10 mouse cellular contexts compared by ENCODE assay signal in the genomic region with DNA sequence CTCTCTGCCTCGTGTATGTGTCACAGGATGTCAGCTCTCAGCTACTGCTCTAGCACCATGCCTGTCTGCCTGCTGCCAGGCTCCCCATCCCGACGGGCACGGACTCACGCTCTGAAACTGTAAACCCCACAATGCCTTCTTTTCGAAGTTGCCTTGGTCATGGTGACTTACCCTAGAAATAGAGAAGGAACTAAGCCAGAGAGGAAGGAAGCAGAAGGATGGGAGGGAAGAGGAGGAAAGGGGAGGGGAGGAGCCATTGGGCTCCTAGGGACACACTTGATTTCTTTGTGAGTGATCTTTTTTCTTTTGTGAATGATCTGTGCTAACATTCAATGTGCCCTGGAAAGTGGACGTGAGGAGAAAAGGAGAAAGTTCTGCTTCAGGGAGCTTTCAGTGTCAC. TPM values are rescaled to one million over a fixed set of nuclear protein-coding genes. Genes with fewer than 3 reads are reported as not detected.
A peak's percentile ranks its signal among the peaks of the same experiment; 100 is the strongest.
DNase-seq lines count a peak whose midpoint lies in the region; ATAC-seq and TF ChIP-seq lines count a peak whose summit lies in the region.
"Had no signal": no experiment of that assay in that cellular context is flagged by ENCODE, and none has a peak within 500 bp of the region (broad histone marks: within the 10 kb centered on the region; RNA-seq: fewer than 3 reads in every experiment).

No protein-coding gene starts in this region.

- H3K27ac ChIP-seq in heart, postnatal 0 days (ENCODE audit: low read depth), result 0 out of 2 replicates have a peak overlapping the region, but pooled peaks have one; percentile 2
- H3K27ac ChIP-seq in midbrain, embryonic 15.5 days, result no peak overlapping the region
- no peak overlapping the region for H3K27ac ChIP-seq in midbrain, postnatal 0 days (ENCODE audit: low read depth, low read length)

- H3K9me3 ChIP-seq in heart, postnatal 0 days (replicated peaks; ENCODE audit: control insufficient read depth, low read length), result no peaks in the 10 kb centered on the region
- no peaks in the 10 kb centered on the region for H3K9me3 ChIP-seq in midbrain, embryonic 15.5 days
- no peaks in the 10 kb centered on the region for H3K9me3 ChIP-seq in midbrain, postnatal 0 days (ENCODE audit: low read length)
- H3K9me3 ChIP-seq in megakaryocyte, embryonic 14.5 days, result peaks cover 8% of the 10 kb centered on the region

- H3K36me3 ChIP-seq in heart, postnatal 0 days (replicated peaks; ENCODE audit: control insufficient read depth, insufficient read depth, low read length), result no peaks in the 10 kb centered on the region
- H3K36me3 ChIP-seq in midbrain, embryonic 15.5 days (replicated peaks), result no peaks in the 10 kb centered on the region
- H3K36me3 ChIP-seq in midbrain, postnatal 0 days (ENCODE audit: insufficient read depth, low read length), result peaks cover 4% of the 10 kb centered on the region; the same call in 1 of the 2 replicates
- H3K36me3 ChIP-seq in megakaryocyte, embryonic 14.5 days (replicated peaks; ENCODE audit: low read length), result peaks cover 3% of the 10 kb centered on the region

- 31% methylated on average over 7 of the region's 7 CpGs for WGBS in heart, postnatal 0 days
- whole genome bisulfite sequencing in midbrain, embryonic 15.5 days, result 25% methylated on average over 7 of the region's 7 CpGs
- WGBS in midbrain, postnatal 0 days, result 19% methylated on average over 7 of the region's 7 CpGs

- H3K4me3 ChIP-seq in heart, postnatal 0 days (ENCODE audit: low read depth, low read length), result no peak overlapping the region
- H3K4me3 ChIP-seq in midbrain, embryonic 15.5 days, result no peak overlapping the region
- H3K4me3 ChIP-seq in midbrain, postnatal 0 days (ENCODE audit: low read depth, low read length), result no peak overlapping the region
- H3K4me3 ChIP-seq in megakaryocyte, embryonic 14.5 days (replicated peaks), result peak overlapping the region; percentile 81

- H3K4me2 ChIP-seq in heart, postnatal 0 days (ENCODE audit: low read depth, low read length), result no peak overlapping the region
- peak overlapping the region; percentile 25 for H3K4me2 ChIP-seq in midbrain, embryonic 15.5 days
- no peak overlapping the region for H3K4me2 ChIP-seq in midbrain, postnatal 0 days (ENCODE audit: low read depth, low read length, poor library complexity, severe bottlenecking)

- ATAC-seq in heart, postnatal 0 days (ENCODE audit: insufficient read depth, low read depth), result no peak
- no peak for ATAC-seq in midbrain, embryonic 15.5 days (replicated peaks)
- no peak for ATAC-seq in midbrain, postnatal 0 days (ENCODE audit: low FRiP score)
- peak; percentile 49 to 66 for ATAC-seq in hematopoietic stem cell, adult 5-6 weeks (replicated peaks in 1 of 2; ENCODE audit: insufficient read depth in 1 of 2, low FRiP score in 2 of 2, low TSS enrichment in 1 of 2, low read depth in 1 of 2, poor library complexity in 2 of 2, severe bottlenecking in 2 of 2)

- no peak overlapping the region for H3K9ac ChIP-seq in heart, postnatal 0 days (replicated peaks; ENCODE audit: low read depth, low read length)
- H3K9ac ChIP-seq in midbrain, embryonic 15.5 days, result no peak overlapping the region
- no peak overlapping the region for H3K9ac ChIP-seq in midbrain, postnatal 0 days (replicated peaks; ENCODE audit: low read length, poor library complexity, severe bottlenecking)

- peaks cover 27% of the 10 kb centered on the region for H3K4me1 ChIP-seq in heart, postnatal 0 days (ENCODE audit: control insufficient read depth, insufficient read depth)
- H3K4me1 ChIP-seq in midbrain, embryonic 15.5 days, result no peaks in the 10 kb centered on the region
- no peaks in the 10 kb centered on the region for H3K4me1 ChIP-seq in midbrain, postnatal 0 days (ENCODE audit: insufficient read depth, low read length)
- H3K4me1 ChIP-seq in megakaryocyte, embryonic 14.5 days, result peaks cover 81% of the 10 kb centered on the region

- no peak for TF ChIP-seq CTCF in heart, postnatal 0 days (IDR thresholded peaks at IDR 0.05; ENCODE audit: low read depth)
- TF ChIP-seq CTCF in midbrain, postnatal 0 days (IDR thresholded peaks at IDR 0.05), result no peak

- no peak for TF ChIP-seq EP300 in heart, postnatal 0 days (IDR thresholded peaks at IDR 0.05; ENCODE audit: low read depth)

- DNase-seq in heart, postnatal 0 days (ENCODE audit: low spot score), result no peak
- DNase-seq in heart, adult 9 months (ENCODE audit: low spot score in 2 of 2), result no peak
- DNase-seq in midbrain, postnatal 0 days (ENCODE audit: low spot score), result no peak
- no peak for DNase-seq in thymus, postnatal 36 days
- DNase-seq: cerebellum, adult 9-10 months; gastrocnemius, postnatal 10 days; right cerebral cortex, postnatal 25 days had no signal

- no peaks in the 10 kb centered on the region for H3K27me3 ChIP-seq in heart, postnatal 0 days (ENCODE audit: control insufficient read depth, insufficient read depth, low read length)
- no peaks in the 10 kb centered on the region for H3K27me3 ChIP-seq in midbrain, embryonic 15.5 days (replicated peaks)
- H3K27me3 ChIP-seq in midbrain, postnatal 0 days (ENCODE audit: insufficient read depth, low read length), result no peaks in the 10 kb centered on the region
- peaks cover 4% of the 10 kb centered on the region for H3K27me3 ChIP-seq in megakaryocyte, embryonic 14.5 days (replicated peaks)

RNA-seq across cellular contexts. Expression of a gene that starts 5.0 kb away (rescaled TPM):
- total RNA-seq in heart, postnatal 0 days (2014; rRNA removed; ENCODE audit: low replicate concordance), result 6.5 and 8.4 TPM in 2 replicates
- polyA plus RNA-seq in heart, postnatal 0 days (2015; fragmentation: Nextera tagmentation; extraction: Ambion mirVana), result 6.4 and 8.1 TPM in 2 replicates
- 0.28 and 0.45 TPM in 2 replicates for polyA plus RNA-seq in midbrain, embryonic 15.5 days (2015; fragmentation: Nextera tagmentation; extraction: Ambion mirVana)
- not detected in 2 replicates for total RNA-seq in midbrain, postnatal 0 days (2014; rRNA removed)
- polyA plus RNA-seq in midbrain, postnatal 0 days (2015; fragmentation: Nextera tagmentation; extraction: Ambion mirVana), result 0.22 and 0.33 TPM in 2 replicates
- 0.63 TPM in 1 of 2 replicates, not detected in the other for total RNA-seq in hematopoietic stem cell, adult 5-6 weeks (2017)
- polyA plus RNA-seq in megakaryocyte, embryonic 14.5 days (2012; ENCODE audit: insufficient read depth, low replicate concordance), result 2.1 TPM in 1 of 2 replicates, not detected in the other

RNA-seq across cellular contexts. Expression of a gene that starts 13.9 kb away (rescaled TPM):
- 43.7 and 61.6 TPM in 2 replicates for total RNA-seq in heart, postnatal 0 days (2014; rRNA removed; ENCODE audit: low replicate concordance)
- 48.6 and 53.4 TPM in 2 replicates for polyA plus RNA-seq in heart, postnatal 0 days (2015; fragmentation: Nextera tagmentation; extraction: Ambion mirVana)
- 83.9 and 84.3 TPM in 2 replicates for polyA plus RNA-seq in midbrain, embryonic 15.5 days (2015; fragmentation: Nextera tagmentation; extraction: Ambion mirVana)
- total RNA-seq in midbrain, postnatal 0 days (2014; rRNA removed), result 33.5 and 61.1 TPM in 2 replicates
- 74.2 and 75.6 TPM in 2 replicates for polyA plus RNA-seq in midbrain, postnatal 0 days (2015; fragmentation: Nextera tagmentation; extraction: Ambion mirVana)
- 31.9 and 59.4 TPM in 2 replicates for total RNA-seq in hematopoietic stem cell, adult 5-6 weeks (2017)
- polyA plus RNA-seq in megakaryocyte, embryonic 14.5 days (2012; ENCODE audit: insufficient read depth, low replicate concordance), result 36.9 and 65.9 TPM in 2 replicates

RNA-seq across cellular contexts. Expression of a gene that starts 43.9 kb away (rescaled TPM):
- total RNA-seq in heart, postnatal 0 days (2014; rRNA removed; ENCODE audit: low replicate concordance), result 40.2 and 56.0 TPM in 2 replicates
- 7.4 and 8.6 TPM in 2 replicates for polyA plus RNA-seq in heart, postnatal 0 days (2015; fragmentation: Nextera tagmentation; extraction: Ambion mirVana)
- 4.2 and 4.9 TPM in 2 replicates for polyA plus RNA-seq in midbrain, embryonic 15.5 days (2015; fragmentation: Nextera tagmentation; extraction: Ambion mirVana)
- total RNA-seq in midbrain, postnatal 0 days (2014; rRNA removed), result 6.9 and 7.7 TPM in 2 replicates
- polyA plus RNA-seq in midbrain, postnatal 0 days (2015; fragmentation: Nextera tagmentation; extraction: Ambion mirVana), result 6.9 and 7.0 TPM in 2 replicates
- total RNA-seq in hematopoietic stem cell, adult 5-6 weeks (2017), result 246 and 344 TPM in 2 replicates
- 2.9 and 6.8 TPM in 2 replicates for polyA plus RNA-seq in megakaryocyte, embryonic 14.5 days (2012; ENCODE audit: insufficient read depth, low replicate concordance)

Comparison
In these comparisons a context has a peak if more than half of its experiments do, and no peak if none do; other contexts are left out.
1. ATAC-seq: peak in hematopoietic stem cell, adult 5-6 weeks (2 of 2); none in heart, postnatal 0 days (single experiment), midbrain, embryonic 15.5 days (single experiment) and midbrain, postnatal 0 days (single experiment).